ENCODE assay signal across 22 mouse cellular contexts in genomic region chr17:22118770-22119169, GRCm38 (mm10). TPM values are rescaled to one million over a fixed set of nuclear protein-coding genes. Genes with fewer than 3 reads are reported as not detected.
"Had no signal": no experiment of that assay in that cellular context is flagged by ENCODE, and none has a peak within 500 bp of the region (broad histone marks: within the 10 kb centered on the region; RNA-seq: fewer than 3 reads in every experiment).

No protein-coding gene starts in this region.

- ATAC-seq: lung, postnatal 0 days; midbrain, embryonic 13.5 days; midbrain, embryonic 15.5 days had no signal

- H3K4me3 ChIP-seq: lung, embryonic 15.5 days; megakaryocyte, embryonic 14.5 days; midbrain, embryonic 13.5 days; midbrain, embryonic 15.5 days; myocyte; neural tube, embryonic 13.5 days; neural tube, embryonic 15.5 days had no signal

- H3K27ac ChIP-seq: lung, embryonic 15.5 days; macrophage; midbrain, embryonic 13.5 days; midbrain, embryonic 15.5 days; neural tube, embryonic 13.5 days; neural tube, embryonic 15.5 days had no signal

- H3K27me3 ChIP-seq: lung, embryonic 15.5 days; megakaryocyte, embryonic 14.5 days; midbrain, embryonic 13.5 days; midbrain, embryonic 15.5 days; neural tube, embryonic 13.5 days; neural tube, embryonic 15.5 days had no signal

- H3K4me2 ChIP-seq: lung, embryonic 15.5 days; midbrain, embryonic 11.5 days; midbrain, embryonic 13.5 days; midbrain, embryonic 15.5 days; neural tube, embryonic 13.5 days; neural tube, embryonic 15.5 days had no signal

- H3K9me3 ChIP-seq: megakaryocyte, embryonic 14.5 days; midbrain, embryonic 13.5 days; midbrain, embryonic 15.5 days; neural tube, embryonic 13.5 days; neural tube, embryonic 15.5 days had no signal

- H3K36me3 ChIP-seq: lung, embryonic 15.5 days; midbrain, embryonic 13.5 days; midbrain, embryonic 15.5 days; neural tube, embryonic 13.5 days; neural tube, embryonic 15.5 days had no signal

- H3K4me1 ChIP-seq: lung, embryonic 15.5 days; megakaryocyte, embryonic 14.5 days; midbrain, embryonic 13.5 days; midbrain, embryonic 15.5 days; neural tube, embryonic 13.5 days; neural tube, embryonic 15.5 days had no signal

- H3K9ac ChIP-seq: lung, embryonic 15.5 days; midbrain, embryonic 13.5 days; midbrain, embryonic 15.5 days; neural tube, embryonic 13.5 days; neural tube, embryonic 15.5 days had no signal

- DNase-seq: lung, adult 2 months; lung, postnatal 14 days; lung, postnatal 36 days; retina, postnatal 1 day; right cerebral cortex, adult 18-20 months; right cerebral cortex, postnatal 25 days; right cerebral cortex, postnatal 4 days; spleen, adult 18-20 months; thymus, adult 18-20 months; thymus, postnatal 14 days; thymus, postnatal 36 days had no signal

RNA-seq across cellular contexts. Expression of gene Zfp947, which starts 47.2 kb away (rescaled TPM):
- polyA plus RNA-seq: small intestine, adult 2 months had no signal
